Mouse (Mus musculus) heart, adult 2 months (tissue): ENCODE results near the gene Rasgrp2.

Experiments
- CTCF ChIP-seq: fragments of 200-600 bp; IDR thresholded peaks from 2 replicates; pipeline ENCODE4 v1.8.1; 2022; ENCODE audit warnings: antibody characterized with exemption, mild to moderate bottlenecking, moderate library complexity
- POLR2A ChIP-seq: fragments of 200-500 bp; IDR thresholded peaks from 2 replicates; pipeline ENCODE4 v1.6.1; 2011; ENCODE audit warnings: mild to moderate bottlenecking, low read depth, low read length, control low read depth; ENCODE audit not compliant: insufficient read depth

DNA sequence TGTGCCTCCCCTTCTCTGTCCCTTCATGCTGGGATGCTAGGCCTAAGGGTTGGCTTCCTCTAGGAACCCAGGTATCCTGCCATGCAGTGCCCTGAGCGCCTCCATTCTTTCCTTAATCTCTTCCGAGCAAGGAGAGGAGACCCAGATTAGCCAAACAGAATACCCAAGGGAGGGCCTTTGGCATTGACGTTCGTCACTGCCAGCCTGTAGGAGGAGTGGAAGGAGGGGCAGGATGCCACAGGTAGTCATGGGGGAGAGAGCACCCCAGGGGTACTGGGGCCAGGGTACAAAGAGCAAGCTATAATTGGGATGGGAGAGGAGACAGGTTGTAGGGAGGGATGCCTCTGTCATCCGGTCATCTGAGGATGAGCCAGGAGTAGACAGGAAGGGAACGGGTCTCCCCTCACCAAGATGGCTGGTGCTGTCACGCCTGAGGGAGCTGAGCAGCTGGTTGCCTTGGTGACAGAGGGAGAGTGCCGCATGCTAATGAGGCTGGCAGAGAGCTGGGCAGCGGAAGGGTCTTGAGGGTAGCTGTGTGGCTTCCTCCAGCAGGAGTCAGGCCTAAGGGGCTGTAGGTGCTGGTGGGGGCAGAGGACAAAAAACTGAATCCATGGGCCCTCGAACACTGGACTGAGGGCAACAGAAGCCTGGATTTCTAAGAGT is 46.8 kb downstream of the Rasgrp2 start:
- TF ChIP-seq CTCF (no peak), POLR2A (no peak)
